Mouse (Mus musculus): ENCODE results near the gene Lrmda. TPM values are rescaled to one million over a fixed set of nuclear protein-coding genes. Genes with fewer than 3 reads are reported as not detected.

Gene Lrmda
- total and polyA plus RNA-seq, 2 experiments from 2014 or later, result 0.38 to 0.82 TPM

GRCm38 (mm10) chr14:22552358-22552757 lies 532.8 kb downstream of the Lrmda start:
- no peaks in the 10 kb centered on the region for H3K36me3 ChIP-seq (replicated peaks; ENCODE audit: control insufficient read depth, insufficient read depth, low read length)
- no peak overlapping the region for H3K4me3 ChIP-seq (ENCODE audit: low read depth, low read length)
- no peaks in the 10 kb centered on the region for H3K27me3 ChIP-seq (ENCODE audit: control insufficient read depth, insufficient read depth, low read length)
- 76% methylated on average over 4 of the region's 4 CpGs for WGBS
- no peak for TF ChIP-seq EP300 (IDR thresholded peaks at IDR 0.05; ENCODE audit: low read depth)
- TF ChIP-seq CTCF (IDR thresholded peaks at IDR 0.05; ENCODE audit: low read depth), result no peak
- H3K27ac ChIP-seq (ENCODE audit: low read depth), result no peak overlapping the region
- DNase-seq (ENCODE audit: low spot score) (no peak), ATAC-seq (ENCODE audit: insufficient read depth, low read depth) (no peak)
- H3K4me1 ChIP-seq (ENCODE audit: control insufficient read depth, insufficient read depth), result no peaks in the 10 kb centered on the region
- H3K9ac ChIP-seq (replicated peaks; ENCODE audit: low read depth, low read length), result no peak overlapping the region
- H3K9me3 ChIP-seq (replicated peaks; ENCODE audit: control insufficient read depth, low read length), result no peaks in the 10 kb centered on the region
- no peak overlapping the region for H3K4me2 ChIP-seq (ENCODE audit: low read depth, low read length)

- 64% methylated on average over 3 of the region's 3 CpGs for WGBS
- H3K27me3 ChIP-seq (ENCODE audit: control insufficient read depth, insufficient read depth, low read length), result no peaks in the 10 kb centered on the region
- no peak overlapping the region for H3K27ac ChIP-seq (ENCODE audit: low read depth)
- no peaks in the 10 kb centered on the region for H3K36me3 ChIP-seq (replicated peaks; ENCODE audit: control insufficient read depth, insufficient read depth, low read length)
- H3K4me1 ChIP-seq (ENCODE audit: control insufficient read depth, insufficient read depth), result no peaks in the 10 kb centered on the region
- H3K9ac ChIP-seq (replicated peaks; ENCODE audit: low read depth, low read length), result no peak overlapping the region
- ATAC-seq (ENCODE audit: insufficient read depth, low read depth), result no peak
- no peak overlapping the region for H3K4me3 ChIP-seq (ENCODE audit: low read depth, low read length)
- no peak for DNase-seq (ENCODE audit: low spot score)
- H3K4me2 ChIP-seq (ENCODE audit: low read depth, low read length), result no peak overlapping the region
- H3K9me3 ChIP-seq (replicated peaks; ENCODE audit: control insufficient read depth, low read length), result no peaks in the 10 kb centered on the region
- TF ChIP-seq CTCF (IDR thresholded peaks at IDR 0.05; ENCODE audit: low read depth), result no peak
Observed at GRCm38 (mm10) chr14:22552841-22553240, 533.3 kb downstream of the Lrmda start.

- TF ChIP-seq EP300 (IDR thresholded peaks at IDR 0.05; ENCODE audit: low read depth) (no peak), CTCF (IDR thresholded peaks at IDR 0.05; ENCODE audit: low read depth) (no peak)
- no peaks in the 10 kb centered on the region for H3K27me3 ChIP-seq (ENCODE audit: control insufficient read depth, insufficient read depth, low read length)
- H3K27ac ChIP-seq (ENCODE audit: low read depth), result no peak overlapping the region
- no peak overlapping the region for H3K9ac ChIP-seq (replicated peaks; ENCODE audit: low read depth, low read length)
- H3K4me2 ChIP-seq (ENCODE audit: low read depth, low read length), result no peak overlapping the region
- no peaks in the 10 kb centered on the region for H3K4me1 ChIP-seq (ENCODE audit: control insufficient read depth, insufficient read depth)
- H3K4me3 ChIP-seq (ENCODE audit: low read depth, low read length), result no peak overlapping the region
- no peak for DNase-seq (ENCODE audit: low spot score)
- no peaks in the 10 kb centered on the region for H3K36me3 ChIP-seq (replicated peaks; ENCODE audit: control insufficient read depth, insufficient read depth, low read length)
- H3K9me3 ChIP-seq (replicated peaks; ENCODE audit: control insufficient read depth, low read length), result no peaks in the 10 kb centered on the region
- no peak for ATAC-seq (ENCODE audit: insufficient read depth, low read depth)
- 91% methylated on average over 3 of the region's 3 CpGs for WGBS
Observed at GRCm38 (mm10) chr14:22553717-22554116, 534.2 kb downstream of the Lrmda start.

GRCm38 (mm10) chr14:22572486-22572885 lies 553.0 kb downstream of the Lrmda start:
- H3K4me1 ChIP-seq (ENCODE audit: control insufficient read depth, insufficient read depth), result no peaks in the 10 kb centered on the region
- ATAC-seq (ENCODE audit: insufficient read depth, low read depth) (no peak), DNase-seq (ENCODE audit: low spot score) (no peak)
- no peak overlapping the region for H3K4me2 ChIP-seq (ENCODE audit: low read depth, low read length)
- WGBS, result 68% methylated on average over 5 of the region's 5 CpGs
- H3K27ac ChIP-seq (ENCODE audit: low read depth), result no peak overlapping the region
- H3K4me3 ChIP-seq (ENCODE audit: low read depth, low read length), result no peak overlapping the region
- H3K9me3 ChIP-seq (replicated peaks; ENCODE audit: control insufficient read depth, low read length), result no peaks in the 10 kb centered on the region
- TF ChIP-seq EP300 (IDR thresholded peaks at IDR 0.05; ENCODE audit: low read depth) (no peak), CTCF (IDR thresholded peaks at IDR 0.05; ENCODE audit: low read depth) (no peak)
- no peaks in the 10 kb centered on the region for H3K27me3 ChIP-seq (ENCODE audit: control insufficient read depth, insufficient read depth, low read length)
- no peak overlapping the region for H3K9ac ChIP-seq (replicated peaks; ENCODE audit: low read depth, low read length)
- H3K36me3 ChIP-seq (replicated peaks; ENCODE audit: control insufficient read depth, insufficient read depth, low read length), result no peaks in the 10 kb centered on the region

GRCm38 (mm10) chr14:22573585-22573984 lies 554.1 kb downstream of the Lrmda start:
- no peak for ATAC-seq (ENCODE audit: insufficient read depth, low read depth)
- 86% methylated on average over 7 of the region's 7 CpGs for WGBS
- no peak for TF ChIP-seq CTCF (IDR thresholded peaks at IDR 0.05; ENCODE audit: low read depth)
- TF ChIP-seq EP300 (IDR thresholded peaks at IDR 0.05; ENCODE audit: low read depth), result no peak

GRCm38 (mm10) chr14:22574006-22574405 lies 554.5 kb downstream of the Lrmda start:
- no peak overlapping the region for H3K27ac ChIP-seq (ENCODE audit: low read depth)
- H3K9me3 ChIP-seq (replicated peaks; ENCODE audit: control insufficient read depth, low read length), result no peaks in the 10 kb centered on the region
- WGBS, result 79% methylated on average over 4 of the region's 4 CpGs
- no peak overlapping the region for H3K4me2 ChIP-seq (ENCODE audit: low read depth, low read length)
- no peaks in the 10 kb centered on the region for H3K4me1 ChIP-seq (ENCODE audit: control insufficient read depth, insufficient read depth)
- H3K9ac ChIP-seq (replicated peaks; ENCODE audit: low read depth, low read length), result no peak overlapping the region
- ATAC-seq (ENCODE audit: insufficient read depth, low read depth) (no peak), DNase-seq (ENCODE audit: low spot score) (no peak)
- no peaks in the 10 kb centered on the region for H3K27me3 ChIP-seq (ENCODE audit: control insufficient read depth, insufficient read depth, low read length)
- H3K4me3 ChIP-seq (ENCODE audit: low read depth, low read length), result no peak overlapping the region
- no peaks in the 10 kb centered on the region for H3K36me3 ChIP-seq (replicated peaks; ENCODE audit: control insufficient read depth, insufficient read depth, low read length)
- no peak for TF ChIP-seq EP300 (IDR thresholded peaks at IDR 0.05; ENCODE audit: low read depth)
- TF ChIP-seq CTCF (IDR thresholded peaks at IDR 0.05; ENCODE audit: low read depth), result no peak

More at GRCm38 (mm10) chr14:22573585-22573984, 554.1 kb downstream of the Lrmda start:
- Histone ChIP-seq H3K4me1 (ENCODE audit: control insufficient read depth, insufficient read depth) (no peaks in the 10 kb centered on the region), H3K9ac (replicated peaks; ENCODE audit: low read depth, low read length) (no peak overlapping the region), H3K4me3 (ENCODE audit: low read depth, low read length) (no peak overlapping the region), H3K27me3 (ENCODE audit: control insufficient read depth, insufficient read depth, low read length) (no peaks in the 10 kb centered on the region), H3K4me2 (ENCODE audit: low read depth, low read length) (no peak overlapping the region), H3K27ac (ENCODE audit: low read depth) (no peak overlapping the region), H3K9me3 (replicated peaks; ENCODE audit: control insufficient read depth, low read length) (no peaks in the 10 kb centered on the region), H3K36me3 (replicated peaks; ENCODE audit: control insufficient read depth, insufficient read depth, low read length) (no peaks in the 10 kb centered on the region)
- no peak for DNase-seq (ENCODE audit: low spot score)

Data from heart, postnatal 0 days (tissue).